Mouse (Mus musculus) cerebral cortex, adult 2 months (tissue): ENCODE data around the gene 1700029I15Rik.

Experiments
- WGBS: fragments of 180-500 bp; shearing (Covaris S2); methylation state at CpG from one replicate; pipeline ENCODE4 v1.1.7; 2018; 5-methylcytosine and 5-hydroxymethylcytosine counted together

1700029I15Rik gene

GRCm38 (mm10) chr2:92374514-92374913, 7.8 kb upstream of the 1700029I15Rik start, which contains the start of the genes Pex16 and Large2:
Gene Pex16, plus strand, starts transcription at chr2:92374676.
Gene Large2, minus strand, starts transcription at chr2:92374869.
- 3% methylated on average over 16 of the region's 16 CpGs for WGBS

- under 1% methylated on average over 29 of the region's 29 CpGs for WGBS
Measured at GRCm38 (mm10) chr2:92375099-92375623, 7.2 kb upstream of the 1700029I15Rik start.

DNA sequence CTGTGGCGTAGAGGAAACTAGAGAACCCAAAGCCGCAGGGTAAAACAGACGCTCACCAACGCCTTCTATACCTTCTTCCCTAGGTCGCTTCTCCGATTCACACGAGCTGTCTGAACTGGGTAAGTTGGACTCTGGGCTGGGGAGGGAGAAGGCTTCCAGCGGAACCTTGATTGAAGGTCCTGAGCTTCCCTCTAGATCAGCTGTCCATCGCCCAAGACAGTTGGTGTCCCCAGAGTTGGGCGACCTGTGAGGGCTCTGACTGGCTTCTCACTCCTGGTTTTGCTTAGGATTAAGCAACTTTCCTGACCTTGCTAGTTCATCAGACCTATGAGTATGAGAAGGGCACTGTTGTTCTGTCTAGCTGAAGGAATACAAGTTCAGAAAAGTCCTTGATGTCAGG, 6.5 kb upstream of the 1700029I15Rik start:
- 6% methylated on average over 10 of the region's 10 CpGs for WGBS

- WGBS, result 84% methylated on average over 6 of the region's 6 CpGs
Measured at GRCm38 (mm10) chr2:92376300-92376699, 6.0 kb upstream of the 1700029I15Rik start.

- WGBS, result 95% methylated on average over 7 of the region's 7 CpGs
Measured at GRCm38 (mm10) chr2:92377320-92377719, 5.0 kb upstream of the 1700029I15Rik start.

DNA sequence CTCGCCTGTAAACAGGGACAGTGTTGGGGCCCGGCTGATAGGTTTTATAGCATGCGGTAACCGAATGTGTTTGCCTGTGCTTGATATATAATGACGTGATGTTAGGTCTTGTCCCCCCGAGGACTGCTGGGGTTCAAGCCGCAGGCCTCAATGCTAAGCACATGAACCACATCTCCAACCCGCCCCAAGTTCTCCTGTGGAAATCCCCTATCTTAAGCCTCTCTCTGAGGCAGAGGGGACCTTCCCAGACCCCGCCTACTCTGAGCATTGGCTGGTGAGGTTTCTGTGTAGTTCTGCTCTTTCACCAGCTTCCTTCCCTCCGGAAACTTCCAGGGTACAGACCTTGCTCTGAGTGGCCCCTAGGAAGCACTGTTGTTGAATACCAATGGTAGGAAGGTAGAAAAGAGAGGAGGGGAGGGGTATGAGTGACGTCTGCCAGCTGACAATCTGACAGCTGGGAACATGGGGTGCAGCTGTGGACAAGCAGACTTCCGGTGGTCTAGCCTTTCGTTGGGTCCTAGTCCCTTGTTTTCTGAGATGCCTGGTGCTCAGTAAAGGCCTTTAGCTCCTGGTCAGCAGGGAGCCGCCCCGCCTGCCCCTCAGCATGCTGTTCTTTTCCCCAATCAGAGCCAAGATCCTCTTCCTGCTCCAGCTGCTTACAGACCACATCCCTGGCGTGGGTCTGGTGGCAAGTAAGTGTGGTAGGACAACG, 2.4 kb upstream of the 1700029I15Rik start:
- 80% methylated on average over 17 of the region's 17 CpGs for WGBS

DNA sequence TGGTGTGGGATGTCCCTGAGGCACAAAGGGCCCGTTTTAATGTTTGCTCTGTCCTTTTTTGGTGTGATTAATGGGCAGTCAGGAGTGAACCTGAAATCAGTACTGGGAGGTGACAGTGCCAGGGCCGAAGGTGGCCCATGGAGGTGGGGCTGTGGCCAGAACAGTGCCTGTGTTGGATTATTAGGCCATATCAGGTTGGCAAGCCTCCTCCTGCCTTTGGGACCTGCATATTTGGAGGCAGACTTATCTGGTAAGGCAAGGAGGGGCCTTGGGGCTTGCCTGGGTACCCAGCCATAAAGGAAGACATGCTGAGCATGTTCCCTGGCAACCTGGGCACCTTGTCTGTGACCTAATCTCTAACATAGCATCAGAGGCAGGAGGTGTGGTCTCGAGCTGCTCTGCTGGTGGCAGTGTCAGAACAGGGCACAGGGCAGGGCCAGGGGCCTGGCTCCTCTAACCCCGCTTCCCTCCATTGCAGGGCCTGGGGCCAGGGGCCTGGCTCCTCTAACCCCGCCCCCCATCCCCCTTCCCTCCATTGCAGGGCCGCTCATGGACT, 1.8 kb upstream of the 1700029I15Rik start:
- 69% methylated on average over 6 of the region's 6 CpGs for WGBS

- 79% methylated on average over 5 of the region's 5 CpGs for WGBS
Measured at GRCm38 (mm10) chr2:92381161-92381560, 1.2 kb upstream of the 1700029I15Rik start.

- 77% methylated on average over 4 of the region's 4 CpGs for WGBS
Measured at GRCm38 (mm10) chr2:92382759-92383158, 421 bp downstream of the 1700029I15Rik start.

GRCm38 (mm10) chr2:92384101-92384500, 1.8 kb downstream of the 1700029I15Rik start:
- 69% methylated on average over 4 of the region's 4 CpGs for WGBS

- WGBS, result 53% methylated on average over 22 of the region's 22 CpGs
Measured at GRCm38 (mm10) chr2:92385113-92386051, 3.0 kb downstream of the 1700029I15Rik start.

GRCm38 (mm10) chr2:92386821-92387570, 4.7 kb downstream of the 1700029I15Rik start:
- 81% methylated on average over 30 of the region's 30 CpGs for WGBS

GRCm38 (mm10) chr2:92387646-92388045, 5.3 kb downstream of the 1700029I15Rik start:
- WGBS, result 23% methylated on average over 4 of the region's 4 CpGs

DNA sequence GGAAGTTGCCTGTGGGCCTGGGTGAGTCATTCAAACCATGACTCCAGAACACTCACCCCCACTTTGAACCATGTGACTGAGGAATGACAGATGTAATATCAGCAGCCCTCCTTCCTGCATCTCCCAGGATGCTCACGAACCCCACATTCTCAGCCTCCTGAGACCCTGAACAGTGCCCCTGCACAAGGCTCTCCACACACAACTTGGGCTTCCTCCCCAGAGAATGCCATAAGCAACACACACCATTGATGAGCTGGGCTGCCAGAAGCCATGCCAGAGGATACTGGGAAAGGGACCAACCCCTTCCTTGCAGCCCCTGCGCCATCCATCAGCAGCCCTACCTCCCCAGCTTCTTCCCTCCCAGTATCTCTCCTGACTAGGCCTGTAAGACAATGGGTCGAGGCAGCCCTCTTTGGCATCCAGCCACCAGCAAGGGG, 5.8 kb downstream of the 1700029I15Rik start:
- WGBS, result 22% methylated on average over 3 of the region's 3 CpGs

DNA sequence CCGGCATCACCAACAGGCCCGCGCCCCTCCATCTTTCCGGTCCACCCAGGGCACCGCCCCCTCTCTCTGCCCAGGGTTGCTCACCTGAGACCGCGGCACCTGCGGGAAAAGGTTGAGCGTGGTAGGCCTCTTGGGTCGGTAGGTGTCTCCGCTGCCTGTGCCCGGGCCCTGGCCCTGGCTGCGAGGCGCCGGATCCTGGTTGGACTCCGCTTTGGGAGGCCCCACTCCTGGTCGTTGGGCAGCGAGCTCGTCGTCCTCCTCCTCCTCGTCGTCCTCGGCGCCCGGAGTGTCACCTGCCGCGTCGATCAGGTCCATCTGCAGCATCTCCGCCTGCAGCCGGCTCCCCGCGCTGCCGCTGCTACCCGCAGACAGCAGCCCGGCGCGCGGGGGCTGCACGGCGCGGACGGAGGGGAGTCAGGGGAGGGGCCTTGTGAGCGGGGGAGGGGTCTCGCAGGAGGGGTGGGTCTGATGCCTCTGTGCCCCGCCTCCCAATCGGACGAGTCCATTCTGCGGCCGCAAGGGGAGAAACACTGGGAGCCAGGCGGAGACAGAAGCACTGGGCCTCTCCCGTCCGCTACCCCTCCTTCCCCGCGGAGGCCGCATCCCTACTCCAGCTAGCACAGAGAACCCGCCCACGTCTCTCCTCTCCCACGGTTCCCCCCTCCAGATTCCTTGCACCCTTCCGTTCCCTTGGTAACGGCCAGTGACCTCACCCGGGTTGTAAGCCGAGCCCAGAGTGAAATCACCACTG, 6.7 kb downstream of the 1700029I15Rik start:
- 1% methylated on average over 62 of the region's 62 CpGs for WGBS

DNA sequence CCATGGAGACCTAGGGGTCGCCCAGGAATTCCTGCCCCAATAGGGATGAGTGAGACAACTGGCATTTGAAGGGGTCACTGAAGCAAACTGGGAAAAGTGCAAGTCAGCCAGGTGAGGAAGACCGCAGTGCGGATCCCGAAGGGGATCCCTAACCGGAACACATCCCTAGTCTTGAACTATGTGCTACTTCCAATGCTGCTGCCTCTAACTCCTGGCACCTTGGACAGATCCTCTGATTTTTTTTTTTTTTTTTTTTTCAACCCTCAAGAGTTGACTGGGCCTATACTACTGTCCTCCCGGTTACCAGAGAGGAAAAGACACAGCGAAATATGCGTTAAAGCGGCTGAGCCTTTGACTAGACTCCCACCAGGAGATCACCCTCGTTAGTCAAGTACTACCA, 7.3 kb downstream of the 1700029I15Rik start:
- WGBS, result 12% methylated on average over 10 of the region's 10 CpGs

DNA sequence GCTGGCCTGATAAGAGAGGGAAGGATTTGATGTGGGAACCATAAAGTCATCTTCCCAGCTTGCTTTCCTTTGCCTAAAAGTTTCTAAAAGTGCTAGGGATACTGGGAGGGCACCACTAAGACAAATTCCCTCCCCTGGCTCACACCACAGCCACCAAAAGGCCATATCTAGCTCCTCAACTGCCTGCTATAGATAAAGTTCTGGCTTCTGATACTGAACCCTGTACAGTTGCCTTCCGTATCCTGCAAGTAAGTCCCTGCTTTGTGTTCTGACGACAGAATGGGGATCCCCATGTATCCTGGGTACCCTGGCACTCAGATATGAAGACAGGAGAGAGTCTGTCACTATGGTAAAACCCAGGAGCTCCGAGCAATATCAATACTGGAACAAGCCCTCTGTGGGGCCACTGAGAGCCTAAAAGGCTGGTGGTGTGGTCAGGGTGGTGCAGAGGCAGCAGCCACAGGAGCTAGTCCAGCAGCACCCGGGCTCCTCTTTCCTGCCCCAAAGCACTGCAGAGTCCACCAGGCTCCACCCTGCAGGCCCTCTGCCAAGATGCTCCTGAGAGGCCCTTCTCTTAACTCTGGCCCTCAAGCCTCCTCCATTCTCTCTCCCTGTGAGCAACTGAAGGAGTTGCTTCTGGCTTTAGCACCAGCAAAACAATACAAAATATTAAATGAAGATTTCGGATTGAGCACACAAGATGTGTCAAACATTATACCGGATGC, 8.0 kb downstream of the 1700029I15Rik start:
- 45% methylated on average over 6 of the region's 6 CpGs for WGBS

DNA sequence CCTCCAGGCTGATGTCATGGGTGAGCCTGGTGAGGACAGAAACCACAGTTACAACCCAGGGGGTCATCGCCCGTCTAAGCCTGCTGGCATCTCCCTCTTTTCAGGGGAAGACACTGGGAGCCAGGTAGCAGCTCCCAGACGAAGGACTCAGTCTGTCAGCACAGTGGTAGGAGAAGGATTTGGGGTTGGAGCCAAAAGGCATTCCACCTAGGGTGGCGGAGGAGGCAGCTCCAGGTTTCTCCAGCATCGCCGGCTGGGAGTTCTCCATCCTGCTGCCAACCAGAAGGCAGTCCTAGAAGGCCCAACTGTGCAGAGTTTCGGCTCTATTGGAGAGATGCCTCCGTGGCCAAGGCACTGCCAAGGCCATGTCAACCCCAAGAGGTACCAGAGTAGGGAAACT, 8.8 kb downstream of the 1700029I15Rik start:
- WGBS, result 41% methylated on average over 8 of the region's 8 CpGs

DNA sequence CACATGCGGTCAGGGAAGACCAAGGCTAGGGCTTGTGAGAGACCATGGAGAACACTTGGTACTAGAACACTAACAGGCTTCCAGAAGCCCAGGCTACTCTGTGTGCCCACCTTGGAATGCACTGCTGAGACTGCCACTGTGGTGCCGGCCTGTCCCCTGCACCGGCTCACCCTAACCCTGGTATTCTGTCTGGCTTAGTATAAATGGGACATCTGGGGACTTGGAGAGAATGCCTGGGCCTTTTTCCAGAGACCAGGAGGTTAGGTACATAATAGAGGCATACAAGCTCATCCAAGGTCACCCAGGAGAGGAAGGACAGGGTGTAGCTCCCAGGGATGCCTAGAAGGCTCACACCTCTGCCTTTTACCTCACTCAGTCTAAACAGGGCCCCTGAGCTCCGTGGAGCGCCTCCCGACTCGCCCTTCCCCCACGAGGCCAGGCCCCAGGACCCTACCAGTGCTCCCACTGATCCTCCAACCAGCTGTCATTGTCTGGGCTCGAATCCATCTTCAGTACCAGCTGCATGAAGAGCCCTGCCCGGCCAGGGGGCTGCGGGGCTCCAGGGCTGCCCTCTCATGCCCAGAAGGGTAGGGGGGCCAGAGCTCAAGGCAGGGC, 9.5 kb downstream of the 1700029I15Rik start:
- 16% methylated on average over 11 of the region's 11 CpGs for WGBS
